Mouse (Mus musculus): ENCODE measurements around the gene Olfr376. TPM values are rescaled to one million over a fixed set of nuclear protein-coding genes. Genes with fewer than 3 reads are reported as not detected.
A peak's percentile ranks its signal among the peaks of the same experiment; 100 is the strongest.

Gene Olfr376
- not detected in 2 replicates for polyA plus RNA-seq (2015; fragmentation: Nextera tagmentation; extraction: Ambion mirVana)

GRCm38 (mm10) chr11:73370946-73371345 is at the start of gene Olfr376:
Gene Olfr376 (plus strand): TSS chr11:73371246.
- no peaks in the 10 kb centered on the region for H3K9me3 ChIP-seq
- 96% methylated on average over 2 of the region's 2 CpGs for WGBS
- no peak within 1 kb of the TSS for H3K4me3 ChIP-seq
- H3K4me1 ChIP-seq (replicated peaks), result no peaks in the 10 kb centered on the region
- H3K9ac ChIP-seq, result no peak within 1 kb of the TSS
- no peaks in the 10 kb centered on the region for H3K36me3 ChIP-seq
- ATAC-seq (ENCODE audit: low FRiP score, low read depth), result no peak
- H3K27ac ChIP-seq (replicated peaks), result no peak within 1 kb of the TSS
- H3K27me3 ChIP-seq, result no peaks in the 10 kb centered on the region
- H3K4me2 ChIP-seq, result no peak within 1 kb of the TSS

- no peak for ATAC-seq (ENCODE audit: low FRiP score, low read depth)
- WGBS, result 80% methylated on average over 9 of the region's 9 CpGs
- no peaks in the 10 kb centered on the region for H3K36me3 ChIP-seq
These were observed 46.9 kb upstream of the Olfr376 start for GRCm38 (mm10) chr11:73323906-73324830.

GRCm38 (mm10) chr11:73326485-73326886 is 44.6 kb upstream of the Olfr376 start:
- no peak overlapping the region for H3K9ac ChIP-seq
- no peaks in the 10 kb centered on the region for H3K36me3 ChIP-seq
- H3K27ac ChIP-seq (replicated peaks), result no peak overlapping the region
- no peak overlapping the region for H3K4me3 ChIP-seq
- 58% methylated on average over 12 of the region's 12 CpGs for WGBS
- no peaks in the 10 kb centered on the region for H3K4me1 ChIP-seq (replicated peaks)
- no peak overlapping the region for H3K4me2 ChIP-seq
- no peaks in the 10 kb centered on the region for H3K27me3 ChIP-seq
- no peak for ATAC-seq (ENCODE audit: low FRiP score, low read depth)
- H3K9me3 ChIP-seq, result no peaks in the 10 kb centered on the region

More at GRCm38 (mm10) chr11:73323906-73324830, 46.9 kb upstream of the Olfr376 start:
- Histone ChIP-seq H3K9ac (no peak overlapping the region), H3K27ac (replicated peaks) (no peak overlapping the region), H3K4me1 (replicated peaks) (no peaks in the 10 kb centered on the region), H3K9me3 (no peaks in the 10 kb centered on the region), H3K4me2 (no peak overlapping the region), H3K4me3 (no peak overlapping the region), H3K27me3 (no peaks in the 10 kb centered on the region)

- Histone ChIP-seq H3K36me3 (no peaks in the 10 kb centered on the region), H3K9me3 (no peaks in the 10 kb centered on the region), H3K27me3 (no peaks in the 10 kb centered on the region), H3K4me2 (no peak overlapping the region), H3K9ac (no peak overlapping the region), H3K4me1 (replicated peaks) (no peaks in the 10 kb centered on the region), H3K4me3 (no peak overlapping the region), H3K27ac (replicated peaks) (no peak overlapping the region)
- ATAC-seq (ENCODE audit: low FRiP score, low read depth), result no peak
- 63% methylated on average over 4 of the region's 4 CpGs for WGBS
These were observed 43.7 kb upstream of the Olfr376 start for GRCm38 (mm10) chr11:73327361-73327760.

- Histone ChIP-seq H3K9me3 (no peaks in the 10 kb centered on the region), H3K4me3 (no peak within 1 kb of the TSS), H3K36me3 (no peaks in the 10 kb centered on the region), H3K4me2 (no peak within 1 kb of the TSS), H3K4me1 (replicated peaks) (no peaks in the 10 kb centered on the region), H3K27ac (replicated peaks) (no peak within 1 kb of the TSS), H3K27me3 (no peaks in the 10 kb centered on the region), H3K9ac (no peak within 1 kb of the TSS)
- WGBS, result 78% methylated on average over 27 of the region's 27 CpGs
- no peak for ATAC-seq (ENCODE audit: low FRiP score, low read depth)
These were observed 41.6 kb upstream of the Olfr376 start, which contains the start of the genes Aspa, Gm49340 and Spata22 for GRCm38 (mm10) chr11:73329442-73329841. Gene Aspa (minus strand): TSS chr11:73329596. Gene Gm49340 (plus strand): TSS chr11:73329741. Gene Spata22 (plus strand): TSS chr11:73329741.

GRCm38 (mm10) chr11:73333357-73333756 is 37.7 kb upstream of the Olfr376 start:
- Histone ChIP-seq H3K36me3 (no peaks in the 10 kb centered on the region), H3K27me3 (no peaks in the 10 kb centered on the region), H3K9ac (no peak overlapping the region), H3K27ac (replicated peaks) (no peak overlapping the region), H3K4me1 (replicated peaks) (no peaks in the 10 kb centered on the region), H3K4me3 (no peak overlapping the region), H3K9me3 (no peaks in the 10 kb centered on the region), H3K4me2 (no peak overlapping the region)
- 0 out of 2 replicates have a peak, but pooled peaks have one; percentile 63 for ATAC-seq (ENCODE audit: low FRiP score, low read depth)
- WGBS, result 65% methylated on average over 2 of the region's 2 CpGs

DNA sequence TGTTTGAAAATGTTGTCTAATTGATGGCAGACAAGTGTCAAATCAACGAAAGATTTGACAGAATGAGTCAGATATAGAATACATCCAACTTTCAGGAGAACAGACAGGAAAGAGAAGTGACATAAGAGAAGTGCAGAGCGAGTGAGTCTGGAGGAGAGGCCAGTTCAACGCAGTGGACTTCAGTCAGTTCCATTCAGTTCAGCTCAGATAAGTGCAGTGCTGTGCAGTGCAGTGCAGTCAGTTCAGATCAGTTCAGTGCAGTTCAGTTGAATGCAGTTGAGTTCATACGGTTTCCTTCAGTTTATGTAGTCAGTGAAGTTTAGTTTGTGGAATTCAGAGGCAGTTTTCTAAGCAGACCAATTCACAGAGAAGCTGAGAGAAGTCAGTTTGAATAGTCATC is 34.1 kb upstream of the Olfr376 start:
- H3K27me3 ChIP-seq, result no peaks in the 10 kb centered on the region
- H3K4me2 ChIP-seq, result no peak overlapping the region
- H3K27ac ChIP-seq (replicated peaks), result no peak overlapping the region
- H3K4me1 ChIP-seq (replicated peaks), result no peaks in the 10 kb centered on the region
- no peak for ATAC-seq (ENCODE audit: low FRiP score, low read depth)
- 79% methylated on average over 4 of the region's 4 CpGs for WGBS
- no peak overlapping the region for H3K4me3 ChIP-seq
- H3K9ac ChIP-seq, result no peak overlapping the region
- no peaks in the 10 kb centered on the region for H3K9me3 ChIP-seq
- no peaks in the 10 kb centered on the region for H3K36me3 ChIP-seq

- no peak within 1 kb of the TSS for H3K4me3 ChIP-seq
- no peak within 1 kb of the TSS for H3K9ac ChIP-seq
- no peaks in the 10 kb centered on the region for H3K27me3 ChIP-seq
- no peak for ATAC-seq (ENCODE audit: low FRiP score, low read depth)
- WGBS, result 45% methylated on average over 3 of the region's 3 CpGs
- H3K4me2 ChIP-seq, result no peak within 1 kb of the TSS
- no peaks in the 10 kb centered on the region for H3K36me3 ChIP-seq
- H3K9me3 ChIP-seq, result no peaks in the 10 kb centered on the region
- H3K27ac ChIP-seq (replicated peaks), result no peak within 1 kb of the TSS
- no peaks in the 10 kb centered on the region for H3K4me1 ChIP-seq (replicated peaks)
These were observed 20.6 kb upstream of the Olfr376 start, which contains the start of gene Olfr20 for GRCm38 (mm10) chr11:73350483-73350882. Gene Olfr20 (plus strand): TSS chr11:73350783.

- H3K27me3 ChIP-seq, result no peaks in the 10 kb centered on the region
- H3K27ac ChIP-seq (replicated peaks), result no peak overlapping the region
- no peaks in the 10 kb centered on the region for H3K9me3 ChIP-seq
- H3K4me1 ChIP-seq (replicated peaks), result no peaks in the 10 kb centered on the region
- no peak overlapping the region for H3K4me3 ChIP-seq
- WGBS, result 83% methylated on average over 4 of the region's 4 CpGs
- no peaks in the 10 kb centered on the region for H3K36me3 ChIP-seq
- no peak overlapping the region for H3K9ac ChIP-seq
- H3K4me2 ChIP-seq, result no peak overlapping the region
- ATAC-seq (ENCODE audit: low FRiP score, low read depth), result no peak
These were observed 24.3 kb downstream of the Olfr376 start for GRCm38 (mm10) chr11:73395374-73395773.

- Histone ChIP-seq H3K4me1 (replicated peaks) (no peaks in the 10 kb centered on the region), H3K27ac (replicated peaks) (no peak within 1 kb of the TSS), H3K9me3 (no peaks in the 10 kb centered on the region), H3K9ac (no peak within 1 kb of the TSS), H3K4me2 (no peak within 1 kb of the TSS), H3K27me3 (no peaks in the 10 kb centered on the region), H3K36me3 (no peaks in the 10 kb centered on the region), H3K4me3 (no peak within 1 kb of the TSS)
- ATAC-seq (ENCODE audit: low FRiP score, low read depth), result no peak
These were observed 28.5 kb downstream of the Olfr376 start, which contains the start of gene Olfr1 for GRCm38 (mm10) chr11:73399514-73399913. Gene Olfr1 (minus strand): TSS chr11:73399614.

Data from hindbrain, embryonic 15.5 days (tissue).